Mouse (Mus musculus): Measurements from ENCODE around the gene Usp3.

Usp3 gene

GRCm38 (mm10) chr9:66508890-66509399, 84.0 kb downstream of the Usp3 start:
- DNase-seq (ENCODE audit: low spot score in 2 of 2) = no peak

GRCm38 (mm10) chr9:66507684-66508083, 85.3 kb downstream of the Usp3 start:
- DNase-seq (ENCODE audit: low spot score in 2 of 2) = no peak

- DNase-seq (ENCODE audit: low spot score in 2 of 2) = no peak
Observed at GRCm38 (mm10) chr9:66506424-66506823, 86.5 kb downstream of the Usp3 start.

GRCm38 (mm10) chr9:66506011-66506410, 86.9 kb downstream of the Usp3 start:
- DNase-seq (ENCODE audit: low spot score in 2 of 2) = no peak

GRCm38 (mm10) chr9:66505141-66505917, 87.6 kb downstream of the Usp3 start:
- DNase-seq (ENCODE audit: low spot score in 2 of 2) = no peak

- peak in 1 of 2 experiments; percentile 45 for DNase-seq (ENCODE audit: low spot score in 2 of 2)
Observed at GRCm38 (mm10) chr9:66504518-66504917, 88.4 kb downstream of the Usp3 start.

GRCm38 (mm10) chr9:66503879-66504411, 89.0 kb downstream of the Usp3 start:
- no peak for DNase-seq (ENCODE audit: low spot score in 2 of 2)

- no peak for DNase-seq (ENCODE audit: low spot score in 2 of 2)
Observed at GRCm38 (mm10) chr9:66501248-66501647, 91.7 kb downstream of the Usp3 start.

- DNase-seq (ENCODE audit: low spot score in 2 of 2) = no peak
Observed at GRCm38 (mm10) chr9:66493992-66494391, 99.0 kb downstream of the Usp3 start.

- DNase-seq (ENCODE audit: low spot score in 2 of 2) = no peak
Observed at GRCm38 (mm10) chr9:66492361-66492760, 100.6 kb downstream of the Usp3 start.

GRCm38 (mm10) chr9:66488786-66489185, 104.2 kb downstream of the Usp3 start:
- no peak for DNase-seq (ENCODE audit: low spot score in 2 of 2)

- DNase-seq (ENCODE audit: low spot score in 2 of 2) = no peak
Observed at GRCm38 (mm10) chr9:66483429-66483828, 109.5 kb downstream of the Usp3 start.

- DNase-seq (ENCODE audit: low spot score in 2 of 2) = no peak
Observed at GRCm38 (mm10) chr9:66477785-66478184, 115.2 kb downstream of the Usp3 start.

GRCm38 (mm10) chr9:66465087-66465486, 127.9 kb downstream of the Usp3 start:
- DNase-seq (ENCODE audit: low spot score in 2 of 2) = no peak
